Mouse (Mus musculus) liver, adult (tissue): Measurements from ENCODE around the gene Syt3.

Source experiments
- GATA4 ChIP-seq: IDR thresholded peaks from 2 replicates; pipeline ENCODE4 v1.6.1; 2014; ENCODE audit warnings: mild to moderate bottlenecking, low read length; ENCODE audit not compliant: insufficient replicate concordance

Syt3 gene

DNA sequence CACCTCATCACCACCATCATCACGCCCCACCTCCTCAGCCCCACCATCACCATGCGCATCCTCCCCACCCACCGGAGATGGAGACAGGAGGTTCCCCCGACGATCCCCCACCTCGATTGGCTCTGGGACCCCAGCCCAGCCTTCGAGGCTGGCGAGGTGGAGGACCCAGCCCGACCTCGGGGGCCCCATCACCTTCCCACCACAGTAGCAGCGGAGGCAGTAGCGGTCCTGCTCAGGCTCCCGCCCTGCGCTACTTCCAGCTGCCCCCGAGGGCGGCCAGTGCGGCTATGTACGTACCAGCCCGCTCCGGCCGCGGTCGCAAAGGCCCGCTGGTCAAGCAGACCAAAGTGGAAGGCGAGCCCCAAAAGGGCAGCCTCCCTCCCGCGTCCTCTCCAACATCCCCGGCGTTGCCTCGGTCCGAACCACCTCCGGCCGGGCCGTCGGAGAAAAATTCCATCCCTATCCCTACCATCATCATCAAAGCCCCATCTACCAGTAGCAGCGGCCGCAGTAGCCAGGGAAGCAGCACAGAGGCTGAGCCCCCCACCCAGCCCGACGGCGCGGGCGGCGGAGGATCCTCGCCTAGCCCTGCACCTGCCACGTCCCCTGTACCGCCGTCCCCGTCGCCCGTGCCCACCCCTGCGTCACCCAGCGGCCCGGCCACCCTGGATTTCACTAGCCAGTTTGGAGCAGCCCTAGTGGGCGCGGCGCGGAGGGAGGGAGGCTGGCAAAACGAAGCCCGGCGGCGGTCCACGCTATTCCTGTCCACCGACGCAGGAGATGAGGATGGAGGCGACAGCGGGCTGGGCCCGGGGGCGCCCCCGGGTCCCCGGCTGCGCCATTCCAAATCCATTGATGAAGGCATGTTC lies 31.8 kb upstream of the Syt3 start:
- TF ChIP-seq GATA4, result no peak

- no peak for TF ChIP-seq GATA4
Observed at GRCm38 (mm10) chr7:44352750-44353600, 30.9 kb upstream of the Syt3 start.

- no peak for TF ChIP-seq GATA4
Observed at GRCm38 (mm10) chr7:44353601-44354340, 30.1 kb upstream of the Syt3 start.

- TF ChIP-seq GATA4, result no peak
Observed at GRCm38 (mm10) chr7:44355411-44355810, 28.5 kb upstream of the Syt3 start.

GRCm38 (mm10) chr7:44356590-44357481 lies 27.1 kb upstream of the Syt3 start:
- TF ChIP-seq GATA4, result no peak

DNA sequence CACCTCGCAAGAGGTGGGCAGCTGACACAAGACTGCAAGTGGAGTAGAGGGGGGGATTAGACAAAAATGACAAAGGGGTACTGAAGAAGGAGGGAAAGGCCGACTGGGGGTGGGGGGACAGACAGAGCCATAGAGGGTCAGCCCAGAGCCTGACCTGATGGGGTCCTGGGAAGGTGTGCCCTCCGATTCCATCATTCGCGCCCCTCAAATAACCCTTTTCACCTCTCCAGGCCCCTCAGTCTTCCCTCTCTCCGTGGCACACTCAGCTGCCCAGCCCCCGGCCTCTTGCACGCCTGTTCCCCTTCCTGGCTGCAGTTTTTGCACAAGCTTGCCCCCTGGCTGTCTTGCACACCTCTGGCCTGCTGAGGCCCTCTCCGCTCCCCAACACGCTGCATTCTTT lies 26.4 kb upstream of the Syt3 start:
- no peak for TF ChIP-seq GATA4

GRCm38 (mm10) chr7:44358012-44358411 lies 25.9 kb upstream of the Syt3 start:
- TF ChIP-seq GATA4, result no peak

GRCm38 (mm10) chr7:44358886-44359654 lies 24.8 kb upstream of the Syt3 start:
- TF ChIP-seq GATA4, result no peak

GRCm38 (mm10) chr7:44359908-44360672 lies 23.8 kb upstream of the Syt3 start:
- no peak for TF ChIP-seq GATA4

- TF ChIP-seq GATA4, result no peak
Observed at GRCm38 (mm10) chr7:44360792-44361301, 23.1 kb upstream of the Syt3 start.

DNA sequence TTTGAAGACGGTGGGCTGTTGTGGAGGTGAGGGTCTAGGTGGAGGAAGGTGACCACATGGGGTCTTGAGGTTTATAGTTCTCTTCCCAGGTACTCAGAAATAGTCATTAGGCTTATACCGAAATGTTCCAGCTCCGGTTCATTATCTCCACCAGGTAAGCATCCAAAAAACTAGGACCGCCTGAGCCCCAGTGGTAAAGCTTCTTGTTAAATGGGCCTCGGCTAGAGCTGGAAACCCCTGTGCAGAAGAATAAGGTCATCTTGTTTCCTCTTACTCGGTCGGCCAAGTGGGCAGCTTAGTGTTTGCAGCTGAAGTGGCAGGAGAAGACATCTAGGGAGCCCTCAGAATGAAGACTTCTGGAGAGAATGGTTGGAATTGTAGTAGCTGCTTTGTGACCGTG lies 11.2 kb upstream of the Syt3 start:
- TF ChIP-seq GATA4, result no peak

- TF ChIP-seq GATA4, result no peak
Observed at GRCm38 (mm10) chr7:44373460-44373859, 10.4 kb upstream of the Syt3 start.
